Mouse (Mus musculus) mouse embryonic stem cell (cell line): ENCODE measurements around the gene Vmn1r114.
"Not testable (repeated sequence)": the region's sequence is repeated elsewhere in the genome, so short reads cannot be mapped to it uniquely, and the experiment has no call there.

Source experiments
- in situ Hi-C, 2 experiments: fragments of 300-500 bp; cut with MboI; formaldehyde crosslinking; loops; 1 replicate in 1 of 2; 3 replicates in 1 of 2; pipeline ENCODE4 v1.14.3; 2019 to 2020; ENCODE audit warnings: low sequenced_read_pairs in 2 of 2, low pct_unique_long_range_greater_than_20kb in 1 of 2, mixed read lengths in 1 of 2; ENCODE audit not compliant: unreplicated experiment in 1 of 2

Vmn1r114 gene

GRCm38 (mm10) chr7:20812086-20812485 is at the start of gene Vmn1r114:
TSS of gene Vmn1r114 (minus strand) at chr7:20812186.
- in situ Hi-C loops = not testable (repeated sequence)

- in situ Hi-C loops = not testable (repeated sequence)
Measured at GRCm38 (mm10) chr7:20844885-20845284, 32.9 kb upstream of the Vmn1r114 start, which contains the start of gene Vmn1r115. TSS of gene Vmn1r115 (minus strand) at chr7:20844985.

DNA sequence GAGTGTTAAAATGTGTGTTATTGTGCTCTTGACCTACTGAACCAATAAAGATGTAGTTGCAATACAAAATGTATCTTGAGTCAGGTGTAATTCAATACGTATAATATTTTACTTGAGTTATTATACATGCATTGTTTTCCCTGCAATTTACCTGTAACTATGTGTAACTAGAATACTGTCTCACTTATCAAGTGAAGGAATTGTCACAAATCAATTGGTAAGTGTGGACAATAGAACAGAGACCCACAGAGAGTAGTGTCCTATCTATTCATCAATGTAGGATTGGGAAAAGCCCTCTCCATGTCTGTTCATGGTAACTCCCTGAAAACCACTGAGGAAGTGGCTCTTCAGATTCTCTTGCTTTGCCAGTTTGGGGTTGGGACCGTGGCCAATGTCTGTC is 25.0 kb downstream of the Vmn1r114 start, which contains the start of gene Vmn1r113:
Gene Vmn1r113, plus strand, starts transcription at position 301 of the 400 bp plus-strand sequence.
- in situ Hi-C loops = not testable (repeated sequence)

DNA sequence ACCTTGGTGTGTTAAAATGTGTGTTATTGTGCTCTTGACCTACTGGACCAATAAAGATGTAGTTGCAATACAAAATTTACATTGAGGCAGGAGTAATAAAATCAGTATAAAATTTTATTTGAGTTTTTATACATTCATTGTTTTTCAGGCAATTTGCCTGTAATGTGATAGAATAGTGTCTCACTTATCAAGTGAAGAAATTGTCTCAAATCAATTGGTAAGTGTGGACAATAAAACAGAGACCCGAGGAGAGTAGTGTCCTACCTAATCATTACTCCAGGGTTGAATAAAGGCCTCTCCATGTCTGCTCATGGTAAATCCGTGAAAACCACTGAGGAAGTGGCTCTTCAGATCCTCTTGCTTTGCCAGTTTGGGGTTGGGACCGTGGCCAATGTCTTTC is 41.1 kb downstream of the Vmn1r114 start, which contains the start of gene Vmn1r112:
Gene Vmn1r112, plus strand, starts transcription at position 301 of the 400 bp plus-strand sequence.
- in situ Hi-C loops = not testable (repeated sequence)
